Mouse (Mus musculus): ENCODE results near the gene 1700049E17Rik2.
"Not testable (repeated sequence)": the region's sequence is repeated elsewhere in the genome, so short reads cannot be mapped to it uniquely, and the experiment has no call there.

1700049E17Rik2 gene

DNA sequence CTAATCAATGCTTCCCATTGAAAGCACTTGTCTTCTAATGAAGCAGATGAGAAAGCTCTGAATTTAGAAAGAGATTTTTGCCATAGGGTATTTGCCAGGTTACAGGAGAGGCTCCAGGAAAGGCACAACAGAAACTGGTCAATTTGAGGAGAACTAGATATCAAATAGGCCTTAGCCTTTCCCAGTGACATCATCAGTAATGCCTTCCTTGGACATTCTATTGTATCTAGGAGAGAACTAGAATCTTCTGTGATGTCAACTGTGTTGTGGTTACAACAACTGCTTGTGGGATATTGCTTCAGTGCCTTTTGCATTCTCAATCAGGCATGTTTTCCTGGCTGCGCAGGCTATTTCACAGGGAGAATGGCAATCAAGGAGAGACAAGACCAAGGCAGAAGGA lies at the start of gene 1700049E17Rik2:
1700049E17Rik2 (plus strand) TSS at position 301 of the 400 bp plus-strand sequence.
- DNase-seq, result not testable (repeated sequence)

DNA sequence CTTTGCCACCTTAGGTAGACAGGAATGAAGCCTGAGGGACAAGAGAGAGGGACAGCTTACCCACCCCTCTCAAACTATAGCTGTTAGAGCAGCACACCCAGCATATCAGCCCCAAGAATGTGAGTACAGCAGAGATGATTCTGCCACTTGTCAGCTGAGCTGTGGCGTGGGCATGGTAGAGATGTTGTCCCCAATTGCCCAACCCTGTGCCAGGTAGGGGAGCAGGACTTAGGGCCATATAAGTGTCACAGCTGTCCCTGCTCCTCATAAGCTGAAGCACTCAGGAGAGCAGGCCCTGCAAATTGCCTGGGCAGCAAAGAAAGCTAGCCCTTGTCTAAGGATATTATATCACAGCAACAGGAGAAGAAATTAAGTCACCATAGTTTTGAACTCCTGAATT lies 48.3 kb upstream of the 1700049E17Rik2 start:
- DNase-seq, result not testable (repeated sequence)

DNA sequence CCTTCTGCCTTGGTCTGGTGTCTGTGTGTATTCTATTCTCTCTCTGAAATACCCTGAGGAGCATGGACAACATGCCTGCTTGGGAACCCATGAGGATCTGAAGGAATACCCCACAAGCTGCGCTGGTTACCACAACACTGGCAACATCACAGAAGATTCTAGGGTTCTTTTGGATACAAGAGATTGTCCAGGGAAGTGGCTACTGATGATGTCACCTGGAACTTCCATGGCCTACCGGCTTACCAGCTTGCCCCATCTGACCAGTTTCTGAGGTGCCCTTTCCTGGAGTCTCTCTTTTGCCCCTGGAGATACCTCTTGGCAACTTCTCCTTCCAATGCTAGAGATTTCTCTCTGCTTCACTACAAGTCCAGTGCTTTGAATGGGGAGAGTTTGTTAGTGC lies 17.5 kb upstream of the 1700049E17Rik2 start, which contains the start of gene Gm7970:
Gm7970 (minus strand) TSS at position 101 of the 400 bp plus-strand sequence.
- DNase-seq, result not testable (repeated sequence)

DNA sequence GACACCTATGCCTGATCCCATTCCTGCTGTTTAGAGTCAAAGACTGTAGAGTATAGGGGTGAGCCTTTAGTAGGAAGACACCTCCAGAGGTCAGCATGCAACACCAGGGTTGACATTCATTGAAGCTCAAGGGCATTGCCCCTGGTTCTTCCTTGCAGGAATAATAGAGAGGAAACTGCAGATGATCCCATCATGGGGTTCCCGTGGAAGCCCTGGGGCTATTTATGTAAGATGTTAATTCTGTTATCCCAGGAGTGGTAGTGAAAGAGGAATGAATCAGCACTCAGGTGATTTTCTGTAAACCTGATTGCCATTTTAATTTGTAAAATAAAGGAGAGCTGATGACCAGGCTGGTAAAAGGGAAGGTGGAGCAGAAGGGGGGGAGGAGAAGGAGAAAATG lies 13.3 kb downstream of the 1700049E17Rik2 start:
- not testable (repeated sequence) for DNase-seq

DNA sequence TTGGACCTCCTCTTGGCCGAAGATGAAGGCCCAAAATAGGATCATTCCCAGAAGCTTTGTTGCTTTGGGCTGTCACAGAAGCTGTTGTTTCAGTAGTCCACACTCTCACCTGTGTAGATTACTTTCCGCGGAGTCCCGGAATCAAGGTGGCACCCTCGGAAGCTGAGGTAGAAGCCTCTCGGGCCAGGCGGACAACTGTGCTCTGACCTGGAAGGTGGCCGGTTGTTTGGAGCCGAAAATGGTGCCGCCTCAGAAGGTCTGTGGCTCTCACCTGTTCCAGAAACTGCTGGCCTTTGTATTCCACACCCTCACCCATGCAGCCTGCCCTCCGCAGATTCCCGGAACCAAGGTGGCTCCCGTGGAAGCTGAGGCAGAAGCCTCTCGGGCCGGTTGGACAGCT lies 27.9 kb downstream of the 1700049E17Rik2 start:
- not testable (repeated sequence) for DNase-seq

DNA sequence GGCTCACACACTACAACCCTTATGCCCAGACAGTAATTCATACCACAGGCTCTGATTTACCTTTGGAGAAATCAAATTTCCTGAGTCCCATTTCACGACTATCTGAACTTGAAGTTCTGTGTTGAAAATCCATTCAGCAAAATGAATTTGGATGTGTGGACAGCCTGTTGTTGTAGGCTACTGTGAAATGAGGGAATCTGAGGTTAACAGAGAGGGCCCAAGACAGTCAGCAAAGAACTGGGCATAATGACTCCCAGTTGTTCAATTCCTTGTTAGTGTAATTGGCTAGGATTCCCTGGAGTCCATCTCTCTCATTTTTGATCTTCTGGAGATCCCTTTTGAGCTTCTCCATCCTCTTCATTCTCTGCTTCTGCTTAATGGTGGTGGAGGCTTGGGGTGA lies 37.7 kb downstream of the 1700049E17Rik2 start:
- DNase-seq, result not testable (repeated sequence)

DNA sequence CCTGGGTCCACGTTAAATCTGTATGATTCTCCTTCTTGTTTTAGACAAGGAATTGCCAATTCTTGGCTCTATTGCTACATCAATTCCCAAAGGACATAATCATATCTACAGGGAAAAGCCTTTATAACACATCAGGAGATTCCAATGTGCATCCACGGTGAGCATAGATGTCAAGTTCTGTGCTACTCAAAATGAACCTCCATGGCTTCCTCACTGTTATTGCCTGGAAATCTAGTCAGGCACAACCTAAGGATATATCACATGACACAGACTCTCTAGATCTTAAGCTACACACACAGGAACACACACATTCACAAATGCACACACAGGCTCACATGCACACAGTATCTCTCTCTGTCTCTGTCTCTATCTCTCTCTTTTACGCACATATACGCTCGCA lies 49.5 kb downstream of the 1700049E17Rik2 start:
- DNase-seq, result not testable (repeated sequence)

DNA sequence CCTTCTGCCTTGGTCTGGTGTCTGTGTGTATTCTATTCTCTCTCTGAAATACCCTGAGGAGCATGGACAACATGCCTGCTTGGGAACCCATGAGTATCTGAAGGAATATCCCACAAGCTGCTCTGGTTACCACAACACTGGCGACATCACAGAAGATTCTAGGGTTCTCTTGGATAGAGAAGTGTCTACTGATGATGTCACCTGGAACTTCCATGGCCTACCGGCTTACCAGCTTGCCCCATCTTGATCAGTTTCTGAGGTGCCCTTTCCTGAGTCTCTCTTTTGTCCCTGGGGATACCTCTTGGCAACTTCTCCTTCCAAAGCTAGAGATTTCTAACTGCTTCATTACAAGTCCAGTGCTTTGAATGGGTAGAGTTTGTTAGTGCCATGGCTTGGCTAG lies 51.5 kb downstream of the 1700049E17Rik2 start, which contains the start of gene Gm3072:
Gm3072 (minus strand) TSS at position 101 of the 400 bp plus-strand sequence.
- DNase-seq, result not testable (repeated sequence)

GRCm38 (mm10) chr14:41630144-41630543 lies 57.1 kb downstream of the 1700049E17Rik2 start:
- not testable (repeated sequence) for DNase-seq

All from cerebellum, adult 9-10 months (tissue).